Mouse (Mus musculus): ENCODE data around the gene Auh. TPM values are rescaled to one million over a fixed set of nuclear protein-coding genes. Genes with fewer than 3 reads are reported as not detected.

The Auh gene
- total and polyA plus RNA-seq, 3 experiments: 64.6 to 152 (median 135) TPM

- Histone ChIP-seq H3K9ac (ENCODE audit: low read depth, low read length) (no peak overlapping the region), H3K79me2 (replicated peaks; ENCODE audit: control insufficient read depth, insufficient read depth, low read length) (no peaks in the 10 kb centered on the region), H3K4me1 (ENCODE audit: control insufficient read depth, insufficient read depth, low read length) (no peaks in the 10 kb centered on the region), H3K36me3 (ENCODE audit: control insufficient read depth, insufficient read depth, low read length) (no peaks in the 10 kb centered on the region), H3K4me3 (no peak overlapping the region), H3K27ac (no peak overlapping the region), H3K27me3 (ENCODE audit: control insufficient read depth, insufficient read depth, low read length) (no peaks in the 10 kb centered on the region)
- TF ChIP-seq CTCF (IDR thresholded peaks at IDR 0.05) (no peak), POLR2A (IDR thresholded peaks at IDR 0.05; ENCODE audit: insufficient read depth, low read depth, low read length) (no peak), EP300 (IDR thresholded peaks at IDR 0.05; ENCODE audit: insufficient read depth, low read depth, low read length) (no peak)
- no peak for DNase-seq
- 77% methylated on average over 25 of the region's 25 CpGs for WGBS
- intact Hi-C loops (cut with DNase I): loop anchor here (5.0 kb wide), 2 partner anchors 38 to 62 kb away; no protein-coding TSS in a partner anchor
These were observed 53.7 kb downstream of the Auh start for GRCm38 (mm10) chr13:52875541-52876325.

DNA sequence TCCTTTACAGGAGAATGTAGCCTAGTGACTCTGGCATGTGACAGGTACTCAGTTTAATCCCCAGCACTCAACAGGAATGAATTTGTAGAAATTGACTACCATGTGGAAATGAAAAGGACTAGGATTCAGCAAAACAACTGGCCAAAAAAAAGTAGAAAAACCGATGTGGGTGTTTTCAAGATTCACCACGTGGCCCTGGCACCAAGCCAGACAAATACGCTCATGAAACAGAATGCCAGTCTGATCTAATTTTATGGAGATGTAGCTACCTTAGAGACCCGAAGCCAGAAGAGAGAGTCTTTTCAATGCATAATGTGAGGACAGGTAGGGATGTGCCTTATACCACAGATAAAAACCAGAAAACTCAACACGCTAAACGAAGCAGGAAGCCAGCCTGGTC is 54.4 kb downstream of the Auh start:
- no peak overlapping the region for H3K4me3 ChIP-seq
- H3K36me3 ChIP-seq (ENCODE audit: control insufficient read depth, insufficient read depth, low read length): no peaks in the 10 kb centered on the region
- TF ChIP-seq POLR2A (IDR thresholded peaks at IDR 0.05; ENCODE audit: insufficient read depth, low read depth, low read length): no peak
- TF ChIP-seq CTCF (IDR thresholded peaks at IDR 0.05): no peak
- no peak for TF ChIP-seq EP300 (IDR thresholded peaks at IDR 0.05; ENCODE audit: insufficient read depth, low read depth, low read length)
- H3K79me2 ChIP-seq (replicated peaks; ENCODE audit: control insufficient read depth, insufficient read depth, low read length): no peaks in the 10 kb centered on the region
- WGBS: 47% methylated on average over 6 of the region's 6 CpGs
- H3K9ac ChIP-seq (ENCODE audit: low read depth, low read length): no peak overlapping the region
- H3K27ac ChIP-seq: no peak overlapping the region
- intact Hi-C loops (cut with DNase I): loop anchor here (5.0 kb wide), 2 partner anchors 38 to 62 kb away; no protein-coding TSS in a partner anchor
- H3K4me1 ChIP-seq (ENCODE audit: control insufficient read depth, insufficient read depth, low read length): no peaks in the 10 kb centered on the region
- H3K27me3 ChIP-seq (ENCODE audit: control insufficient read depth, insufficient read depth, low read length): no peaks in the 10 kb centered on the region
- DNase-seq: no peak

DNA sequence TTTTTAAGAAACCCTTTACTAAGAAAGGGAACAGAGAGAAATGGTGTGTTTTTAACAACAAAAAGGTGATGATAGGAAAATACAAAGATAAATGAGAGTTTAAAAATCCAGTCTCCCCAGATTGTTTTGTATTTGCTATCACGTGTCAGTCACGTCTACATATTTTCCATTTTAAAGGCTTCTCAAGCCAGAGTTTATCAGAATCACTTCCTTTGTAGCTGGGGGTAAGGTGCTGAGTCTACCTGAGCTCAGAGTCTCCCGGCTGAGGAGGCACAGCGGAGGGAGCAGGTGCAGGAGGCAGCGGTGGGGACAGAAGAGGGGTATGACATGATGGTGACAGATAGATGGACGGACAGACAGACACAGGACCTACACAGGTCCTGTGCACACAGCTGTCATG is 55.1 kb downstream of the Auh start:
- H3K9ac ChIP-seq (ENCODE audit: low read depth, low read length): no peak overlapping the region
- DNase-seq: no peak
- H3K79me2 ChIP-seq (replicated peaks; ENCODE audit: control insufficient read depth, insufficient read depth, low read length): no peaks in the 10 kb centered on the region
- no peak overlapping the region for H3K4me3 ChIP-seq
- no peak overlapping the region for H3K27ac ChIP-seq
- 80% methylated on average over 6 of the region's 6 CpGs for WGBS
- TF ChIP-seq CTCF (IDR thresholded peaks at IDR 0.05) (no peak), EP300 (IDR thresholded peaks at IDR 0.05; ENCODE audit: insufficient read depth, low read depth, low read length) (no peak), POLR2A (IDR thresholded peaks at IDR 0.05; ENCODE audit: insufficient read depth, low read depth, low read length) (no peak)
- H3K4me1 ChIP-seq (ENCODE audit: control insufficient read depth, insufficient read depth, low read length): no peaks in the 10 kb centered on the region
- H3K36me3 ChIP-seq (ENCODE audit: control insufficient read depth, insufficient read depth, low read length): no peaks in the 10 kb centered on the region
- H3K27me3 ChIP-seq (ENCODE audit: control insufficient read depth, insufficient read depth, low read length): no peaks in the 10 kb centered on the region
- intact Hi-C loops (cut with DNase I): no loop called here

GRCm38 (mm10) chr13:52873923-52874322 is 55.6 kb downstream of the Auh start:
- Histone ChIP-seq H3K9ac (ENCODE audit: low read depth, low read length) (no peak overlapping the region), H3K27ac (no peak overlapping the region), H3K36me3 (ENCODE audit: control insufficient read depth, insufficient read depth, low read length) (no peaks in the 10 kb centered on the region), H3K79me2 (replicated peaks; ENCODE audit: control insufficient read depth, insufficient read depth, low read length) (no peaks in the 10 kb centered on the region), H3K4me1 (ENCODE audit: control insufficient read depth, insufficient read depth, low read length) (no peaks in the 10 kb centered on the region), H3K27me3 (ENCODE audit: control insufficient read depth, insufficient read depth, low read length) (no peaks in the 10 kb centered on the region), H3K4me3 (no peak overlapping the region)
- intact Hi-C loops (cut with DNase I): no loop called here
- no peak for TF ChIP-seq CTCF (IDR thresholded peaks at IDR 0.05)
- no peak for DNase-seq
- WGBS: 76% methylated on average over 11 of the region's 11 CpGs

DNA sequence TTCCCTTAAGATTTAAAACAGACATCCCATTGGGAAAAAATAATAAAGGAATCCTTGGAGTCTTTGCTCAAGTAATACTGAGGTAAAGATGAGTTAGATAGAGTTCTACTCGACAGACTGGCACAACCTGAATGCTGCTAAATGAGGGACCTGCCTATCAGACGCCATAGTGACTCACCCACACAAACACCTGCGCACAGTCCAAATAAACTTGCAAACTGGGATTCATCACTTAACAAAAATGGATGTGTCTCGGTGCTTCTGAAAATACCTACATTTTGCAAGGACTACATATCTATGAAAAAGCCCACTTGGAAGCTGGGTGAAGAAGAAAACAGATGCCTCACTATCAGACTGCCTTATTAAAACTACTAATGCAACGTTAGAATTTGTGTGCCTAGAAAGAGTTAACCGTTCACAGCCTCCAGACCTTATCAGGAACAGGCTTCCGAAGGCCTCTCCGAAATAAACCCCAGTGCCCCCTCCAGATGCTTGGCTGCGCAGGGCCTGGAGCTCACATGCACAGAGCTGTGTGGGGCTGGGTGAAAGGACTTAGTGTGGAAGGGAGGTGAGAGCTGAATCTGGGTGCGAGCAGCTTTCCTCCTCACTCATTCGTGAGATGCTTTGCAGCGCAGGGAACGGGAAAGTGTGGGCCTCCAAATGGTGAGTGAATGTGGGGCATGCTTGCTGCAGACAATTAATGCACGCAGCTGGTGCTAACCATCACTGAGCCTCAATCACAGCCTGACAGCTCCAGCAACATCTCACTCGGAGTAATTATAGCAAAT is 63.3 kb downstream of the Auh start:
- Histone ChIP-seq H3K36me3 (ENCODE audit: control insufficient read depth, insufficient read depth, low read length) (no peaks in the 10 kb centered on the region), H3K79me2 (replicated peaks; ENCODE audit: control insufficient read depth, insufficient read depth, low read length) (no peaks in the 10 kb centered on the region), H3K9ac (ENCODE audit: low read depth, low read length) (no peak overlapping the region), H3K27ac (no peak overlapping the region), H3K4me1 (ENCODE audit: control insufficient read depth, insufficient read depth, low read length) (peaks cover 3% of the 10 kb centered on the region; the same call in 1 of the 2 replicates), H3K27me3 (ENCODE audit: control insufficient read depth, insufficient read depth, low read length) (no peaks in the 10 kb centered on the region), H3K4me3 (no peak overlapping the region)
- intact Hi-C loops (cut with DNase I): no loop called here
- TF ChIP-seq EP300 (IDR thresholded peaks at IDR 0.05; ENCODE audit: insufficient read depth, low read depth, low read length): no peak
- whole genome bisulfite sequencing: 52% methylated on average over 15 of the region's 15 CpGs
- DNase-seq: no peak

DNA sequence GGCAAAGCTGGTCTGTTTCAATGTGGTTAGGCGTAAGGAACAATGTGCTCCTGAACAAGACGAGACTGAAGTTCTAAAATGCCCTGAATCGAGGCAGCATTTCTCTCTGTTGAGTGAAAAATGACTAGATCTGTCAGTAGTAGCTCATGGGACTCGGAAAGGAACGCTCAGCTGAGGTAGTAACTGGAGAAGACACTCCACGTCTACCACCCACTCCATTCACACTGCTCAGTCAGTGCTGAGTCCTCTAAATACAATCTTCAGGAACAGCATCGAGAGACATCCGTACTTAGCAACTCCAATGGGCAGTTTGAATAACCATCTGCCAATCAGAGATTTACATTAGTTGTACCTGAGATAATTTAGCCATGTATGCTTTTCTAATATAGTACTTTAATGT is 66.0 kb downstream of the Auh start:
- peaks cover 3% of the 10 kb centered on the region; the same call in 1 of the 2 replicates for H3K4me1 ChIP-seq (ENCODE audit: control insufficient read depth, insufficient read depth, low read length)
- H3K79me2 ChIP-seq (replicated peaks; ENCODE audit: control insufficient read depth, insufficient read depth, low read length): no peaks in the 10 kb centered on the region
- no peak overlapping the region for H3K27ac ChIP-seq
- TF ChIP-seq CTCF (IDR thresholded peaks at IDR 0.05): no peak
- TF ChIP-seq EP300 (IDR thresholded peaks at IDR 0.05; ENCODE audit: insufficient read depth, low read depth, low read length): no peak
- no peak for TF ChIP-seq POLR2A (IDR thresholded peaks at IDR 0.05; ENCODE audit: insufficient read depth, low read depth, low read length)
- intact Hi-C loops (cut with DNase I): no loop called here
- 94% methylated on average over 8 of the region's 8 CpGs for WGBS
- no peaks in the 10 kb centered on the region for H3K27me3 ChIP-seq (ENCODE audit: control insufficient read depth, insufficient read depth, low read length)
- H3K36me3 ChIP-seq (ENCODE audit: control insufficient read depth, insufficient read depth, low read length): no peaks in the 10 kb centered on the region
- no peak overlapping the region for H3K9ac ChIP-seq (ENCODE audit: low read depth, low read length)
- H3K4me3 ChIP-seq: no peak overlapping the region
- DNase-seq: no peak
